Comparison of ENCODE assay signal across 31 mouse cellular contexts in genomic region chr9:116081781-116082180, GRCm38 (mm10).
"Had no signal": no experiment of that assay in that cellular context is flagged by ENCODE, and none has a peak within 500 bp of the region (broad histone marks: within the 10 kb centered on the region; RNA-seq: fewer than 3 reads in every experiment).

No protein-coding gene starts in this region.

- H3K27me3 ChIP-seq: limb, embryonic 12.5 days; limb, embryonic 13.5 days; limb, embryonic 15.5 days; liver, embryonic 13.5 days; liver, embryonic 15.5 days; lung, embryonic 15.5 days; megakaryocyte, embryonic 14.5 days; midbrain, embryonic 12.5 days; midbrain, embryonic 13.5 days; midbrain, embryonic 15.5 days; neural tube, embryonic 12.5 days had no signal

- H3K36me3 ChIP-seq: limb, embryonic 10.5 days; limb, embryonic 12.5 days; limb, embryonic 13.5 days; limb, embryonic 15.5 days; liver, embryonic 13.5 days; liver, embryonic 15.5 days; lung, embryonic 15.5 days; midbrain, embryonic 10.5 days; midbrain, embryonic 12.5 days; midbrain, embryonic 13.5 days; midbrain, embryonic 15.5 days; neural tube, embryonic 12.5 days had no signal

- H3K4me2 ChIP-seq: limb, embryonic 12.5 days; limb, embryonic 13.5 days; limb, embryonic 15.5 days; liver, embryonic 11.5 days; liver, embryonic 13.5 days; liver, embryonic 15.5 days; lung, embryonic 14.5 days; lung, embryonic 15.5 days; midbrain, embryonic 11.5 days; midbrain, embryonic 12.5 days; midbrain, embryonic 13.5 days; midbrain, embryonic 15.5 days; neural tube, embryonic 12.5 days had no signal

- H3K9ac ChIP-seq: limb, embryonic 12.5 days; limb, embryonic 13.5 days; limb, embryonic 15.5 days; liver, embryonic 13.5 days; liver, embryonic 14.5 days; liver, embryonic 15.5 days; liver, postnatal 0 days; lung, embryonic 14.5 days; lung, embryonic 15.5 days; midbrain, embryonic 12.5 days; midbrain, embryonic 13.5 days; midbrain, embryonic 15.5 days; neural tube, embryonic 12.5 days had no signal

- H3K4me1 ChIP-seq: limb, embryonic 10.5 days; limb, embryonic 12.5 days; limb, embryonic 15.5 days; liver, embryonic 13.5 days; midbrain, embryonic 10.5 days; midbrain, embryonic 12.5 days; midbrain, embryonic 13.5 days; midbrain, embryonic 15.5 days; neural tube, embryonic 12.5 days had no signal

- ATAC-seq: liver, postnatal 0 days; lung, postnatal 0 days; midbrain, embryonic 13.5 days; midbrain, embryonic 15.5 days; midbrain, embryonic 16.5 days had no signal

- H3K9me3 ChIP-seq: limb, embryonic 10.5 days; limb, embryonic 12.5 days; limb, embryonic 13.5 days; limb, embryonic 15.5 days; liver, embryonic 13.5 days; liver, embryonic 15.5 days; lung, embryonic 15.5 days; midbrain, embryonic 10.5 days; midbrain, embryonic 12.5 days; midbrain, embryonic 13.5 days; midbrain, embryonic 15.5 days; neural tube, embryonic 12.5 days had no signal

- H3K27ac ChIP-seq: limb, embryonic 10.5 days; limb, embryonic 12.5 days; limb, embryonic 13.5 days; limb, embryonic 15.5 days; liver, embryonic 13.5 days; liver, embryonic 14.5 days; liver, embryonic 15.5 days; lung, embryonic 15.5 days; macrophage; midbrain, embryonic 10.5 days; midbrain, embryonic 12.5 days; midbrain, embryonic 13.5 days; midbrain, embryonic 15.5 days; neural tube, embryonic 12.5 days had no signal

- H3K4me3 ChIP-seq: limb, embryonic 10.5 days; limb, embryonic 12.5 days; limb, embryonic 13.5 days; limb, embryonic 15.5 days; liver, embryonic 13.5 days; liver, embryonic 15.5 days; lung, embryonic 15.5 days; megakaryocyte, embryonic 14.5 days; midbrain, embryonic 10.5 days; midbrain, embryonic 12.5 days; midbrain, embryonic 13.5 days; midbrain, embryonic 15.5 days; myocyte; neural tube, embryonic 12.5 days had no signal

- DNase-seq: left cerebral cortex, postnatal 4 days; liver; liver, embryonic 13.5 days; liver, postnatal 0 days; lung, adult 18-20 months; lung, adult 2 months; lung, embryonic 14.5 days; lung, postnatal 10 days; lung, postnatal 14 days; lung, postnatal 36 days; lung, postnatal 4 days; midbrain, embryonic 14.5 days had no signal
